Mouse (Mus musculus): ENCODE results near the gene Rnf38. TPM values are rescaled to one million over a fixed set of nuclear protein-coding genes. Genes with fewer than 3 reads are reported as not detected.
A peak's percentile ranks its signal among the peaks of the same experiment; 100 is the strongest.

Gene Rnf38
- polyA plus RNA-seq, 1 experiment = 105 TPM

DNA sequence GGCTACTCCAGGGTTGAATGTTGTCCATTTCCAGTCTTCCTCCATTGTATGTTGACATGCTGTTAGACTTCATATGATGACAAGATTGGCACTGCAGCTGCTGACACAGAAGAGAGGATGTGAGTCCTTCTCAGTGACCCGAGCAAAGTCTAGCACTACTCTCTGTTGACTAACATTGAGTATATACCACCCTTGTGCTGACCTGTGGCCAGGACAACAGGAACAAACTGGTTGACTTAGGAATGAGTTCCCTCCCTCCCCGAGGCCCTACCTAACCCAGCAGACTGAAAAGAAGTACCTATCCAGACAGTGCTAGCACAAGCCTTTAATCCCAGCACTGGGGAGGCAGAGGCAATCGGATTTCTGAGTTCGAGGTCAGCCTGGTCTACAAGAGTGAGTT, 12.7 kb upstream of the Rnf38 start:
- TF ChIP-seq CTCF (IDR thresholded peaks at IDR 0.05; ENCODE audit: extremely low read depth, insufficient read length, insufficient replicate concordance, low read depth, low read length) (no peak), POLR2A (IDR thresholded peaks at IDR 0.05; ENCODE audit: low read depth, low read length) (no peak)
- Histone ChIP-seq H3K27me3 (ENCODE audit: control insufficient read depth, insufficient read depth, low read length) (0 out of 2 replicates have a peak, but pooled peaks cover 14% of the 10 kb centered on the region), H3K4me3 (ENCODE audit: low read depth, low read length) (no peak overlapping the region), H3K4me1 (ENCODE audit: control insufficient read depth, insufficient read depth, insufficient read length, low read length) (no peaks in the 10 kb centered on the region), H3K36me3 (ENCODE audit: control insufficient read depth, insufficient read depth, low read length) (no peaks in the 10 kb centered on the region), H3K27ac (ENCODE audit: insufficient read depth, low read depth, low read length) (no peak overlapping the region)
- 76% methylated on average over 4 of the region's 4 CpGs for WGBS

GRCm38 (mm10) chr4:44241638-44242037, 8.0 kb upstream of the Rnf38 start:
- Histone ChIP-seq H3K27ac (ENCODE audit: insufficient read depth, low read depth, low read length) (no peak overlapping the region), H3K36me3 (ENCODE audit: control insufficient read depth, insufficient read depth, low read length) (no peaks in the 10 kb centered on the region), H3K4me1 (ENCODE audit: control insufficient read depth, insufficient read depth, insufficient read length, low read length) (no peaks in the 10 kb centered on the region), H3K27me3 (ENCODE audit: control insufficient read depth, insufficient read depth, low read length) (no peaks in the 10 kb centered on the region), H3K4me3 (ENCODE audit: low read depth, low read length) (no peak overlapping the region)
- WGBS = 56% methylated on average over 4 of the region's 4 CpGs
- TF ChIP-seq POLR2A (IDR thresholded peaks at IDR 0.05; ENCODE audit: low read depth, low read length) = no peak
- no peak for TF ChIP-seq CTCF (IDR thresholded peaks at IDR 0.05; ENCODE audit: extremely low read depth, insufficient read length, insufficient replicate concordance, low read depth, low read length)

DNA sequence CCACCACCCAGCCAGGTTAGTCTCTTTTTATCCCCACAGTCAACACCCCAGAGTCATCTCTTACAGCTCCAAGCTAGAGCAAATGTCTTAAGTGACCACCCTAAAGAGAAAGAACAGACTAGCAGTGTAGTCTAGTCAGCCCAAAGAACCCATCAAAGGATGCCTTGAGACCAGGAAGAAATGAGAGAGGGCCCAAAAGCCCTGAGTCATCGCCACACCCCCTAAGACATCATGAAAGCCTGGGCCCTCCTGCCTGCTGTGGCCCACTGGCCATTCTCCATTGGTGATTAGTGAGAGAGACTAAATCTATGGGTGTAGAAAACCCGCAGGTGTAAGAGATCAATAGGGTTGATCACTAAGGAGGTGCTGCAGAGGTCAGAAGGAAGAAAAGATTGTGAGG, 2.4 kb upstream of the Rnf38 start:
- 90% methylated on average over 2 of the region's 2 CpGs for WGBS
- no peaks in the 10 kb centered on the region for H3K27me3 ChIP-seq (ENCODE audit: control insufficient read depth, insufficient read depth, low read length)
- no peak overlapping the region for H3K4me3 ChIP-seq (ENCODE audit: low read depth, low read length)
- no peaks in the 10 kb centered on the region for H3K36me3 ChIP-seq (ENCODE audit: control insufficient read depth, insufficient read depth, low read length)
- H3K27ac ChIP-seq (ENCODE audit: insufficient read depth, low read depth, low read length) = no peak overlapping the region
- no peak for TF ChIP-seq POLR2A (IDR thresholded peaks at IDR 0.05; ENCODE audit: low read depth, low read length)
- TF ChIP-seq CTCF (IDR thresholded peaks at IDR 0.05; ENCODE audit: extremely low read depth, insufficient read length, insufficient replicate concordance, low read depth, low read length) = no peak
- peaks cover 4% of the 10 kb centered on the region; the same call in 1 of the 2 replicates for H3K4me1 ChIP-seq (ENCODE audit: control insufficient read depth, insufficient read depth, insufficient read length, low read length)

DNA sequence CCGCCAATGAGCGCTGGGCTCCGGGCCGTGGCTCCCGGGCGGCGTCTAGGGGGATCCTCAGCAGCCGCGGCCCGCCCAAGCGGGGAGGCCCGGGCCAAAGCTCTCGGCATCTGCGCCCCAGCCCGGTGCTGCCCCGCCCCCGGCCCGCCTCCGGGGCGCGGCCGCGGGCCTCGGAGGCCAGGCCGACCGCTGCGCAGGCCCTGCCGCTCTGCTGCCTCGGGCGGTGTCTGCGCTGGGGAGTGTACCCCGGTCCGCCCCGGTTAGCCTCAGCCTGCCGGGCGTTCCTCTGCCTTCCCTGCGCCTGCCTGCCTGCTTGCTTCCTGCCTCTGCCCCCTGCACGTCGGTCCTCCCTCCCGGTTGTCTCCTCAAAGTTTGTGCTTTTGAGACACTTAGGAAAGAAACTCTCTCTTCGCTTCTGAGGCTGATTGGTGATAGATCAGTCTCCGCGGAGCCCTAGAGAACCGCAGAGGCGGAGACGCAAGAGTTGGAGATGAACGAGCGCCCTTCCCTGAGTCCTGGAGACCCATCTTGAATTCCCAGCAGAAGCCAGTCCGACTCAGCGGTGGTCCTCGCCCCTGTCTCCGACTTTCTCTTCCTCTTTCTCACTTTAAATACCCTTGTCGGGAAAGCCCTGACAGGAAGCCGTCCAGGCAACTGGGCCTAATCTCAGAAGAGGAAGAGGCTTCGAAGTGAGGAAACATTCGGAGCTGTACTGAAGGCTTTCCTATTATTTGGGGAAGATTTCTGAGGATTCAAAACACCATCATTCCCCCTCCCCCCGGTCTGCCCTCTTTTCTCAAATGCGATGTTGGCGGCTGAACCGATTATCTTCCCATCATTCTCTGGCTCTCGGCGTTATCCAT, 646 bp upstream of the Rnf38 start:
- Histone ChIP-seq H3K36me3 (ENCODE audit: control insufficient read depth, insufficient read depth, low read length) (no peaks in the 10 kb centered on the region), H3K27me3 (ENCODE audit: control insufficient read depth, insufficient read depth, low read length) (no peaks in the 10 kb centered on the region), H3K4me1 (ENCODE audit: control insufficient read depth, insufficient read depth, insufficient read length, low read length) (peaks cover 4% of the 10 kb centered on the region; the same call in 1 of the 2 replicates), H3K27ac (ENCODE audit: insufficient read depth, low read depth, low read length) (peak overlapping the region; percentile 81), H3K4me3 (ENCODE audit: low read depth, low read length) (peak overlapping the region; percentile 68)
- TF ChIP-seq CTCF (IDR thresholded peaks at IDR 0.05; ENCODE audit: extremely low read depth, insufficient read length, insufficient replicate concordance, low read depth, low read length) (no peak), POLR2A (IDR thresholded peaks at IDR 0.05; ENCODE audit: low read depth, low read length) (peak; percentile 97)
- 1% methylated on average over 58 of the region's 62 CpGs for WGBS

DNA sequence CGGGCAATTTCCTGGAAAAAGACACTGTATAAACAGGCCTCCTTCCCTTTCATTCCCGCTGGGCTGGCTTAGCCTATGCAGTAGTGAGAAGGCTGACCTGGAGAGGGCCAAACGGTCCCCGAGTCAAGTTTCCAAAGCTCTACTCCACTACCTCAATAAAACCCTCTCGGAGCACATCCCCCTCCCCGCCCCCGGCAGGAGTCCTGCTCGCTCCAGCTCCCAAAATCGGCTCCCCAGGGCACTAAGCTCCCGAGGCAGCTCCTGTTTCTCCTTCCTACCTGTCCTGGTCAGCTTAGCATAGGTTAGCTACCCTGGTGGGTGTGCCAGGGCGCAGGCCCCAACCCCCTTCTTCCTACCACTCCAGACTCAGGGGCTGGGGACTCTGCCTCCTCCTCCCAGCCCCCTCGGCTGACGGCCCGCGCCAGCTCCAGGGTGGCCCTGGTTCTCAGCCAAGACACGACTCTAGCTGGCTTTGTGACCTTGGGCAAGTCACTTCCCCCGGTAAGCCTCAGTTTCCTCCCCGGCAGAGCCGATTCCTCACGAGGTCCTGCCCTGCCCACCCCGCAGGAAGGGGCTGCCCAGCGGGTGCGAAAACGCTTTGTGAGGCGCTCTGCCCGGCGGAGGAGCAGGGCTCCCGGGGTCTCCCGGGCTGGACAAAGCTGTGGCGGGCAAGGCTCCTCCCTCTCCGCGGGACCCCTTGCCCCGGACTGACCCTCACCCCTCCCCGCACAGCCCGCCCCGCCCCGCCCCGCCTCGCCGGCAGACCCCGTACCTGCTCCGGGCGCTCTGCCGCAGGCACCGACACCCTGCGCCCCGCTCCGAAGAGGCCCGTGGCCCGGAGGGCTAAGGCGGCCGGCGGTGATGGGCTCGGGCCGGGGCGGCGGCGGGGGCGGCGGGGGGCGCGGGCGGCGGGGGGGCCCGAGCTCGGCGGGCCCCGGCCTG, 547 bp downstream of the Rnf38 start:
- Histone ChIP-seq H3K36me3 (ENCODE audit: control insufficient read depth, insufficient read depth, low read length) (no peaks in the 10 kb centered on the region), H3K4me3 (ENCODE audit: low read depth, low read length) (peak overlapping the region; percentile 86), H3K4me1 (ENCODE audit: control insufficient read depth, insufficient read depth, insufficient read length, low read length) (peaks cover 4% of the 10 kb centered on the region; the same call in 1 of the 2 replicates), H3K27ac (ENCODE audit: insufficient read depth, low read depth, low read length) (peak overlapping the region; percentile 18; the same call in 1 of the 2 replicates), H3K27me3 (ENCODE audit: control insufficient read depth, insufficient read depth, low read length) (no peaks in the 10 kb centered on the region)
- 2% methylated on average over 65 of the region's 68 CpGs for WGBS
- TF ChIP-seq POLR2A (IDR thresholded peaks at IDR 0.05; ENCODE audit: low read depth, low read length) (no peak), CTCF (IDR thresholded peaks at IDR 0.05; ENCODE audit: extremely low read depth, insufficient read length, insufficient replicate concordance, low read depth, low read length) (no peak)

- Histone ChIP-seq H3K4me3 (ENCODE audit: low read depth, low read length) (no peak overlapping the region), H3K27me3 (ENCODE audit: control insufficient read depth, insufficient read depth, low read length) (no peaks in the 10 kb centered on the region), H3K4me1 (ENCODE audit: control insufficient read depth, insufficient read depth, insufficient read length, low read length) (0 out of 2 replicates have a peak, but pooled peaks cover 2% of the 10 kb centered on the region), H3K27ac (ENCODE audit: insufficient read depth, low read depth, low read length) (no peak overlapping the region), H3K36me3 (ENCODE audit: control insufficient read depth, insufficient read depth, low read length) (no peaks in the 10 kb centered on the region)
- WGBS = 94% methylated on average over 10 of the region's 10 CpGs
- TF ChIP-seq CTCF (IDR thresholded peaks at IDR 0.05; ENCODE audit: extremely low read depth, insufficient read length, insufficient replicate concordance, low read depth, low read length) (no peak), POLR2A (IDR thresholded peaks at IDR 0.05; ENCODE audit: low read depth, low read length) (no peak)
These were observed 8.5 kb downstream of the Rnf38 start for GRCm38 (mm10) chr4:44225128-44225527.
